Mouse (Mus musculus) embryonic fibroblast, embryonic 13.5 days (primary cell): ENCODE data around the gene Vat1l.

Experiments used
- CTCF ChIP-seq: IDR thresholded peaks from 2 replicates; pipeline ENCODE4 v1.5.1; 2011; ENCODE audit warnings: mild to moderate bottlenecking, control low read depth, low read length, moderate library complexity, borderline replicate concordance; ENCODE audit not compliant: insufficient read depth
- POLR2A ChIP-seq: IDR thresholded peaks from 2 replicates; pipeline ENCODE4 v1.6.1; 2011; ENCODE audit warnings: low read depth, mild to moderate bottlenecking, control low read depth, low read length, moderate library complexity

DNA sequence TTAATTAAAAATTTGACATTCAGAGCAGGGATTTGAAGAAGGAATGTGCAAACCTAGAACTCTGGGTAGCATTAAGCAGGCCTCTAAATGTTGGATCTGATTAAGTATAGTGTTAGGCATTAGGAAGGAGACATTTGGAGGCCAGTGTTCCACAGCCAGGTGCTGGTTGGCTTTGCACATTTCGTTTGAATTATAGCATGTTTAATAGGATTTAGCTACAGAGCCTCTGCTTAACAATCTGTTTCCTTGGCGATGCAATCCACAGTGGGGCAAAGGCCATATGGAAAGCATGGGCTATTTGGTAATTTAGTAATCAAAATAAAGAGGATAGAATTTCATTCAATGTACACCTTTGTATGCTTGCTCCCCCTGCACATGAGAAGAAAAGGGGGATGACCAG lies 39.7 kb upstream of the Vat1l start:
- TF ChIP-seq POLR2A, result no peak
- no peak for TF ChIP-seq CTCF
